Mouse (Mus musculus) ES-E14 (cell line): Measurements from ENCODE around the gene Popdc2.

Experiments
- MAFK ChIP-seq: IDR thresholded peaks from 2 replicates; pipeline ENCODE4 v1.6.1; 2014; ENCODE audit warnings: mild to moderate bottlenecking, low read depth, low read length, inconsistent platforms; ENCODE audit not compliant: insufficient read depth
- ZC3H11A ChIP-seq: IDR thresholded peaks from 2 replicates; pipeline ENCODE4 v1.6.1; 2012; ENCODE audit warnings: low read depth, mild to moderate bottlenecking, inconsistent platforms, low read length, borderline replicate concordance
- ZNF384 ChIP-seq: IDR thresholded peaks from 2 replicates; pipeline ENCODE4 v1.6.1; 2012; ENCODE audit warnings: low read depth, low read length, inconsistent platforms

DNA sequence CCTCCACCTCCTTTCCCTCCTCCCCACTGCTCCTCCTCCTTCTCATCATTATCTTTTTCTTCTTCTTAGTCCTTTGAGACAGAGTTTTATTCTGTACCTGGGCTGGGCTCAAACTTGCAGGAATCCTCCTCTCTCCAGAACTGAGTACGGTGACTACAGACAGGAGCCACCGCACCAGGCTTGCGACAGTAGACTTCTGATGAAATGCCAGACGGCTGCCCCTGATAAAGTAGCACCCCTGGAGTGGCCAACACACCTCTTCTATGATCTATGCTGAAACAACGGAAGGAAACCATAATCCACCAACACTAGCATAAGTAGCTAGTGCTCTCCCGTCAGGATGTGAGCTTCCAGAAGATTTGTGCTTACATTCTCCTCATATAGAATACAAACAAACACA is 25.4 kb downstream of the Popdc2 start:
- TF ChIP-seq ZNF384 = no peak
- TF ChIP-seq ZC3H11A = no peak
- TF ChIP-seq MAFK = no peak
